Mouse (Mus musculus) megakaryocyte, embryonic 14.5 days (primary cell): ENCODE measurements around the gene Mrln.

Experiments used
- FLI1 ChIP-seq: IDR thresholded peaks from 2 replicates; pipeline ENCODE4 v1.6.1; 2012; ENCODE audit warnings: low read length, inconsistent platforms, mixed read lengths
- GATA1 ChIP-seq: IDR thresholded peaks from 3 replicates; pipeline ENCODE4 v1.6.1; 2012; ENCODE audit warnings: mixed read lengths, low read length, inconsistent platforms, borderline replicate concordance

DNA sequence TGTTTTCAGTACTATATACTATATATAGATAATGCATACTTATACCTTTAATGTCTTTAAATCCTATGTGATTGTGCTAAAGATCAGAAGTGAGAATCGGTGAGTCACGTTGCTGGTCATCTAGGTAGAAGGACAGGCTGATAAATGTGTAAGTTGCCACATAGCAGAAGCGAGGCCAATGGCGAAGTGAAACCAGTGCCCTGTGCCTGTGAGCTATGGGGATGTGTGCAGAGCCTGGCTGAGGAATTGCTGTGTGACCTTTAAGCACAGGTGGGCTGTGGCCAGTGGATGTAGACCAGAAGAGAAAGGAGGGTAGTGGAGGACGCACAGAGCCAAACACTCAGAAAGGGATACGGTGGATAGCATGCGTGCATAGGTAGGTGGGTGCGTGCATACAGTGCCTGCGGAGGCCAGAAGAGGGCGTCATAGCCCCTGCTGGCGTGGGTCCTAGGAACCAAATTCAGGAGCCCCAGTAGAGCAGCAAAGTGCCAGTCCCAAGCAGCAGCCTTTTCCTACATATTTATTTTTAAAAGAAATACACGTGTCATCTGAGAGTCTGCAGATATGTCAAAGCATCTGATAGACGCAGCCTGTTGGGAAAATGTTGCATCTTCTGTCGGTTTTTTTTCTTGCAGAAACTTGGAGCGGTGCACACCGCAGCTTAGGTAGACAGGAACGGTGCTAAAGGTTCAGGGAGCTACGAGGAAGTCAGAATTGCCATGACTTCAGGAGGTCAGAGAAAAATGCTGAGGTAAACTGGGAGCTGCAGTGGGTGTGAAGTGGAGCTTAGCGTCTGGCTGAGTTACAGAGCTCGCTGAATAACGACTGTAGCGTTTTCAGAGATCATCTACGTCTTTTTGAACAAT is 64.3 kb downstream of the Mrln start:
- no peak for TF ChIP-seq GATA1
- TF ChIP-seq FLI1, result no peak
